Mouse (Mus musculus) ES-CJ7 (cell line): ENCODE measurements around the gene Cfap97.
"Not testable (repeated sequence)": the region's sequence is repeated elsewhere in the genome, so short reads cannot be mapped to it uniquely, and the experiment has no call there.

Source experiments
- DNase-seq: peaks from one replicate; pipeline ENCODE4 v3.0.0; 2011; ENCODE audit warnings: low read depth, low spot score

Cfap97 gene

DNA sequence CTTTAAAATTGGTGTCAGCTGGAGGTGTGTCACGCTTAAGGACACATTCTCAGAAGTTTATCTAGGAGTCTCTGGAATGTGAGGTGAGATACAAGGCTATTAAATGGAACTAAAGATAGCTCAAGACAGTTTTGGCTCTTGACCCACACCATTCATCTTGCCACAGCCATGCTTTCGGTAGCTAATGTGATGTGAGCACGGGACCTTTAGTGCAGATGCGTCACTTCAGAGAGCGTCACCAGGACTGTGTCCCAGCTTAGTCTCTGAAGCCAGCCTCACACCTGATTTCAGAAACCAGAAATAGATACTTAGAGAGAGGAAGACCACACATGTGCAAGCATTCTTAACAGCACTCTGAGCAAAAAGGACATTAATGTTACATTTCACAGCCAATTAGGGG lies 75.1 kb downstream of the Cfap97 start:
- DNase-seq = no peak

DNA sequence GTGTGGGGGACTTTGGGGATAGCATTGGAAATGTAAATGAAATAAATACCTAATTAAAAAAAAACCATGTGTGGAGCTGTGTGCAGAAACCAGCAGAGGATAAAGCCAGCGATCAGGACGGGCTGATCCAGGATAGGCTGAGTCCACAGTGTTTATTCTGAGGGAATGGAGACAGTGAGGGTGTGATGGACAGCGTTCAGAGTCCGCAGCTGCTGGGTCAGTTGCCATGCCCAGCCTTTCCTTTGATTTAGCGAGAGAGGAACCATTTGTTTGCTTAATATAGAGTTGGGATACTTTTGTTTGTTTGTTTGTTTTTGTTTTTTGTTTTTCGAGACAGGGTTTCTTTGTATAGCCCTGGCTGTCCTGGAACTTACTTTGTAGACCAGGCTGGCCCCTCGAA lies 80.4 kb downstream of the Cfap97 start:
- not testable (repeated sequence) for DNase-seq

DNA sequence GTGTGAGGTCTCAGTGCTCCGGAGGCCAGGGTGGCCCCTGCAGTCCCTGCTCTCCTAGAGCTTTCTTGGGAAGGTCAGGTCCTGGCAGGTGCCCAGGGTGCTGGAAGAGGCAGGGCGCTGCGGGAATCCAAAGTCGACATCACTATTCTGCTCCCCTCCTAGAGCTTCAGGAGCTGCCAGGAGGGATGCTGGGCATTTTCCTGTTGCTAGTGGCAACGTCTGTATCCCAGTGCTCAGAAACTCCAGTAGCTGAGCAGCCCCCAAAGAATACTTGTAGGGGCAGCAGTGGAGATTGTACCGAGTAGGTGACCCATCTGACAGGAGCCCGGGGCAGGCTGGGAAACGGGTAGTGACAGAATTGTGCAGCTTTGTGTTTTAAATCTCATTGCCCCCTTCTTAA lies 81.2 kb downstream of the Cfap97 start:
- no peak for DNase-seq

DNA sequence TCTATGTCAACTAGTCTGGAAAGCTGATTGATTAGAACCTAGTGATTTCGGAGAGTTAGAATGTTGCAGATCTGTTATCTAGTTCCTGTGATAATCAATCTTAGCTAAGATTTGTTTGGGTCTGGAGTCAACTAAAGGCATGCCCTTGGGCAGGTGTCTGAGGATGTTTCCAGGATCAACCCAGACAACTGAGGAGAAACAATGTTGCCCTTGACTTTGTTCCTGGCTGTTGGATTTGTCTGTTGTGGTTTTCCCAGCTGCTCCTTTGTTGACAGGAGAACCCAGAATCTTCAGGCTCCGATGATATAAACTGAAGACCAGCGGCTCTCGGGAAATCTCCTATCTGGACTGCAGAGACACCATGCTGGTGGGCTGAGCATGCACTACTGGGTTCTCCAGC lies 83.2 kb downstream of the Cfap97 start:
- DNase-seq = no peak

DNA sequence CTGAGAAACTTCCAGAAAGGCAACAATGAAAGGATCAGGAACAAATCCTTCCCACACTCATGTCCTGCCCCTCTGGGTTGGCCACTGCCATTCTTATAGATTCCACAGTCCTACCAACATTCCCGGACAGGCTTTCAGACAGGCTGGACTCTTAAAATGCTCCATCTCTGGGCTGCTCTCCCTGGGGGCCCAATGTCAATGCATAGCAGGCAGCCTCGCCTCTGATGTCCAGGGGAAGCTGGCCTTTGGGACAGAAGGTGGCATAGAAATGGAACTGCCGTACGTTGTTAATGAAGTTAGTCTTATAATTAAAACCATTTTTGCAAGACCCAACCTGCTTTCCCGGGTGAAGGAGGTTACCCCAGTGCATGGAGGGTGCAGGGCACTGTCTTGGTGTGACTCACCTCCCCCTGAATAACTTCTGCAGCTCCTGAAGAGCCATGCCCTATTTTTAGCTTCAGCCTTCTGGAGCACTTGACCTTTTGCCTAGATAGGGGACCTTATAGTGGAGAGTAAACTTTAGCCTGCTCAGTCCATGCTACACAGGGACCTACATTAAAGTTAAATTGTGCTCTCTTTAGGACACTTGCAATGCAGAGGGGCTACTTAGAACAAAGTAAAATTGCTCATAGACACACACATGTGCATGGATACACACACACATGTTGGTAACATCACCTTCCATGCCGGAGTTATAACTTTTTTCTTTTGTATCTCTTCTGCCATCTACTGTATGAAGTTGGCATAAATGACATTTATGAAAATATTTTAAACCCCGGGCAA lies 85.1 kb downstream of the Cfap97 start:
- no peak for DNase-seq

DNA sequence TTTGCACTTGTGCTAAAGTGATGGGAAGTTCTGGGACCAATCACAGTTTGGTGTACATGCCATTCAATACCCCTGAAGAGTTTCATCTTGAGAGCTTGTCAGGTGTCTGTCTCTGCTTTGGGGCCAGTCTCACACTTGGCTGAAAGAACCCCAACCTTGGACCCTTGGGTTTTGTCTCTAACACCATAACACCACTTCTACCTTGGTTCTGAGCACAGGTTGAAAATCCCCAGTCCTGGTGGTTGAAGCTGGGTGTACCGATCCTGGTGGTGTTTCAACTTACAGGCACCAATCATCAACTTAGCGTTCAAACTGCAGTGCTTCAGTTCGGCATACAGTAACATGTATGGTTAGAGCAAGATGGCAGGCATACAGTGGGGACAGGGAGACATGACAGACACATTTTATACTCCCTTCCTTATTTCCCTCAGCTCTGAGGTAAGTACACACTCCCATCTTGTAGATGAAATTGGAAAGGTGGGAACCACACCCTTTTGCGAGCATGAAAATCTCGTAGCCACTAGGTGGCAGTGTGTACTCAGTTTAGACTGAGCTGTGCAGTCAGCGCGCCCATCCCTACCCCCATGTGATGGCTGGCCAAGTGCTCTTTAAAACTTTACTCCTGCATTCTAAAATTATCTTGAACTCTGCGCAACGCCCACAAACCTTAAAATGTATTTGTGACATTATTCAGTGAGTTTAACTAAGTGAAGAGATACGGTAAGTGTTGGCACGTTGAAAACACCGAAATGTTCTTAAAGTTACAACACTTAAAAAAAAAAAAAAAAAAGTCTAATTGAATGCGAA lies 90.2 kb downstream of the Cfap97 start:
- peak; percentile 89 for DNase-seq

DNA sequence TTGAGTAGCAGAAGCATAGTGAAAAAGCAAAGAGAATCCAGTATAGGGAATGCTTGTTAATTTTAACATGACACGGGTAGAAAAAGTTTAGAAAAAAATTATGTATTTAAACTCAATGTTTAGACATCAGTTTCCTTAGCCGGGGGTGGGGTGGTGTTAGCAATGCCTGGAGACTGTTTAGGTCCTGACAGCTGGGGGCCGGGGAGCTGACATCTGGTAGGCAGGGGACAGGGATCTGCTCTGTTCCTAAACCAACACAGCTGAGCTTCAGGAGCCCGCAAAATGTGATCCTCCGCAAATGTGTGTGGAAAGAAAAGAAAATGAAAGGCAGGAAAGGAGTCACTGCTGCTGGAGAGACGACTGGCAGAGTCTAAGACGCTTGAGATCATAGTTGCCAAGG lies 91.4 kb downstream of the Cfap97 start:
- DNase-seq = no peak
